ENCODE assay signal across 20 mouse cellular contexts in the genomic region with DNA sequence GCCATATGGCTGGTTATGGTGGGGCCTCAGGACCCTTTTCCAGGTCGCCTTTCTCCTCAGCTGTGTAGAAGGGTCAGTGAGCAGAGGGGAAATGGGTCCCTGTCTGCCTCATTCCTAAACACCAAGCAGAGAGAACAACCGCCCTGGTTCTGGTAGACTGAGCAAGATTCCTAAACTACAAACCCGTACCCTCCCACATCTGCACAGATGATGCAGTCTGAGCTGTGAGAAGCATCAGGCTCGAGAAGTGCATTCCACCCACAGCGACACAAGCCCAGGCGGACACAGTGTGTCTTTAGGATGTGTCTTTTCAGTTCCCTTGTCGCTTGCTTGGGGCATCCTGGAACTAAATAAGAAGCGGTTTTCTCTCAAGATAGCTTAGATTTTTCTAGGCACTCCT. TPM values are rescaled to one million over a fixed set of nuclear protein-coding genes. Genes with fewer than 3 reads are reported as not detected.
DNase-seq lines count a peak whose midpoint lies in the region; ATAC-seq and TF ChIP-seq lines count a peak whose summit lies in the region.
"Had no signal": no experiment of that assay in that cellular context is flagged by ENCODE, and none has a peak within 500 bp of the region (broad histone marks: within the 10 kb centered on the region; RNA-seq: fewer than 3 reads in every experiment).

No protein-coding gene starts in this region.

- H3K4me2 ChIP-seq in kidney, embryonic 15.5 days: no peak overlapping the region
- H3K4me2 ChIP-seq: heart, embryonic 11.5 days; heart, embryonic 15.5 days; hindbrain, embryonic 13.5 days had no signal

- peaks cover 7% of the 10 kb centered on the region; the same call in 1 of the 2 replicates for H3K4me1 ChIP-seq in kidney, embryonic 15.5 days
- H3K4me1 ChIP-seq: heart, embryonic 15.5 days; hindbrain, embryonic 13.5 days had no signal

- H3K9ac ChIP-seq in kidney, embryonic 15.5 days: no peak overlapping the region
- H3K9ac ChIP-seq: heart, embryonic 15.5 days; hindbrain, embryonic 13.5 days had no signal

- DNase-seq in kidney, postnatal 14 days: no peak
- DNase-seq in left cerebral cortex, adult 18-20 months (ENCODE audit: low spot score in 2 of 2): peak; percentile 37 to 51
- DNase-seq in left cerebral cortex, adult 2 months (ENCODE audit: extremely low spot score in 1 of 2, low spot score in 2 of 2): no peak
- peak; percentile 65 for DNase-seq in brain, adult 2 months (ENCODE audit: low read depth, low spot score)
- DNase-seq in telencephalon, adult 2 months (ENCODE audit: low read depth, low spot score): peak; percentile 26
- DNase-seq: adrenal gland, adult 2 months; adrenal gland, postnatal 25 days; cerebellum, adult 2 months; cerebellum, postnatal 10 days; gastrocnemius, postnatal 14 days; heart, adult 2 months; heart, postnatal 14 days had no signal

- peaks cover 36% of the 10 kb centered on the region for H3K36me3 ChIP-seq in kidney, embryonic 15.5 days
- H3K36me3 ChIP-seq: heart, embryonic 15.5 days had no signal

- intact Hi-C loops in left cerebral cortex, adult 2 months (cut with DNase I): loop anchor here (5.0 kb wide), 2 partner anchors 83 to 163 kb away; a partner anchor contains a TSS

- 60% methylated on average over 8 of the region's 8 CpGs for WGBS in kidney, embryonic 15.5 days

- no peaks in the 10 kb centered on the region for H3K9me3 ChIP-seq in kidney, embryonic 15.5 days (replicated peaks)
- H3K9me3 ChIP-seq: embryonic facial prominence, embryonic 10.5 days; heart, embryonic 15.5 days; hindbrain, embryonic 13.5 days had no signal

- H3K4me3 ChIP-seq in kidney, embryonic 15.5 days (replicated peaks): no peak overlapping the region
- H3K4me3 ChIP-seq in left cerebral cortex, adult 2 months: no peak overlapping the region
- H3K4me3 ChIP-seq: embryonic facial prominence, embryonic 10.5 days; heart, adult 2 months; heart, embryonic 15.5 days; hindbrain, embryonic 13.5 days had no signal

- no peak overlapping the region for H3K27ac ChIP-seq in kidney, embryonic 15.5 days
- no peak overlapping the region; the same call in 1 of the 2 replicates for H3K27ac ChIP-seq in left cerebral cortex, adult 2 months
- H3K27ac ChIP-seq: embryonic facial prominence, embryonic 10.5 days; heart, adult 2 months; heart, embryonic 15.5 days; hindbrain, embryonic 13.5 days had no signal

- no peaks in the 10 kb centered on the region for H3K27me3 ChIP-seq in kidney, embryonic 15.5 days
- H3K27me3 ChIP-seq: heart, embryonic 15.5 days; hindbrain, embryonic 13.5 days had no signal

- ATAC-seq in kidney, embryonic 15.5 days (replicated peaks; ENCODE audit: low FRiP score): 0 out of 2 replicates have a peak, but pooled peaks have one; percentile 56
- ATAC-seq: forebrain, embryonic 14.5 days had no signal

- no peak for TF ChIP-seq CTCF in left cerebral cortex, adult 2 months (IDR thresholded peaks at IDR 0.05)

RNA-seq across cellular contexts. Expression of a gene that starts 20.8 kb away (rescaled TPM):
- polyA plus RNA-seq in kidney, embryonic 15.5 days (2015; fragmentation: Nextera tagmentation; extraction: Ambion mirVana): 43.7 and 43.9 TPM in 2 replicates
- 1 to 10 TPM; 9.1 to 9.7 TPM for total RNA-seq in left cerebral cortex, adult 18-20 months (2021)
- 1 to 10 TPM; 8.0 to 10.0 TPM for total RNA-seq in left cerebral cortex, adult 2 months (2021)
- total RNA-seq: adrenal gland, adult 2 months; gastrocnemius, adult 18-20 months; heart, adult 2 months; heart, postnatal 14 days; hematopoietic stem cell, adult 5-6 weeks had no signal
- polyA plus RNA-seq: heart, adult 2 months had no signal

Comparison
In these comparisons a context has a peak if more than half of its experiments do, and no peak if none do; other contexts are left out.
1. DNase-seq: peak in left cerebral cortex, adult 18-20 months (2 of 2), brain, adult 2 months (single experiment) and telencephalon, adult 2 months (single experiment); none in kidney, postnatal 14 days (single experiment) and left cerebral cortex, adult 2 months (0 of 2).